Mouse (Mus musculus): Measurements from ENCODE around the gene Sytl3. TPM values are rescaled to one million over a fixed set of nuclear protein-coding genes. Genes with fewer than 3 reads are reported as not detected.

The Sytl3 gene
- polyA plus RNA-seq, 1 experiment from 2014 or later: 0.31 TPM

DNA sequence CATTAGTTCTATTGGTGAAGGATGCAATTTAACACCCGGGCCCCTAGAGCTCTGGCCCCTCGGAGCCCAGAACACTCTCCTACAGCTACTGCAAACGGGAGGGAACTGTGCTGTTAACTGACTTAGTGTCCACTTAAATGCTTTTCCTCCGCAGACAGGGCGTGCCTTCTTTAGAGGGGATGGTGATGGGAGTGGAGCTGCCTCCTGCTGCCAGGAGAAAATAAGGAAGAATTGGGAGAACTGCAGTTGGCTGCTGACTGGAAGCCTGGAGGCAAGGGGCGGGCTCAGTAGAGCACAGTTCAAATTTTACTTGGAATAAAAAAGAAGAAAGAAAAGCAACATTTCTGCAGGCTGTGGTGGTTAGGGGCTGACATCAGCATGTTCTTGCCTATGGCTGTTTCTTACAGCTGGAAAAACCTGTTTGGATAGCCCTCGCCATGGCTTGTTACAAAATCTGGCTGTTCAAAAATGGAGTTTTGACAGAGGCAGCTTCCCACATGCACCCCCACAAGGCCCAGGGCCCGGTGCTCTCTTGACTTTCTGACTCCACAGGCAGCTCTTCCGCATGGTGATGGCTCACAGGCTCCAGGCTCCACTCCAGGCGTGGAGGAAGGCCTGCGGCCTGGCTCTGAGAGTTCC is 92.4 kb downstream of the Sytl3 start:
- H3K4me1 ChIP-seq: peaks cover 35% of the 10 kb centered on the region
- no peak; the same call in 1 of the 2 replicates for ATAC-seq (ENCODE audit: insufficient number of reproducible peaks, insufficient read depth, low FRiP score, low TSS enrichment, low read depth)
- H3K27me3 ChIP-seq: no peaks in the 10 kb centered on the region
- no peak overlapping the region for H3K9ac ChIP-seq
- WGBS: 50% methylated on average over 11 of the region's 11 CpGs
- no peak overlapping the region for H3K4me3 ChIP-seq
- H3K36me3 ChIP-seq: no peaks in the 10 kb centered on the region
- no peak overlapping the region for H3K4me2 ChIP-seq
- H3K9me3 ChIP-seq: no peaks in the 10 kb centered on the region
- peak overlapping the region; percentile 88 for H3K27ac ChIP-seq

DNA sequence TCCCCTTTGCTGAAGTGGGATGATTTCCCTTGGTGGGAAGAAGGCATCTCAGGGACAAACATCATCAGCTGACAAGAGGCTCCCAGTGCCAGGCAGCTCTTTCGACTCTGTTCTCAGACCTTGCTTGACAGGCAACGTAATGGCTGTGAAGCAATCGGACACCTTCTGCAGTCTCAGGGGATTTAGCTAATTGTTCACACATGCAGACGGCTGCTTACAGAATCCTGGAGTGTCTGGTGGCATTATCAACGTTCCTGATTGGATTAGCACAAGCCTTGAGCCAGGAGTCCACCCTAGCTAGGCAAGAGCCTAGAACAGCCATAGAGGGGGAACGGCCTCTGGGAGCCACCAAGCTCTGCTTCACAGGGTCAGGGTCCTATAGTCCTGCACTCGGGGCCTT is 93.5 kb downstream of the Sytl3 start:
- no peaks in the 10 kb centered on the region for H3K27me3 ChIP-seq
- 13% methylated on average over 7 of the region's 7 CpGs for WGBS
- no peaks in the 10 kb centered on the region for H3K9me3 ChIP-seq
- H3K36me3 ChIP-seq: no peaks in the 10 kb centered on the region
- no peak overlapping the region for H3K9ac ChIP-seq
- ATAC-seq (ENCODE audit: insufficient number of reproducible peaks, insufficient read depth, low FRiP score, low TSS enrichment, low read depth): no peak
- H3K27ac ChIP-seq: peak overlapping the region; percentile 88
- H3K4me3 ChIP-seq: no peak overlapping the region
- H3K4me1 ChIP-seq: peaks cover 31% of the 10 kb centered on the region
- H3K4me2 ChIP-seq: no peak overlapping the region

DNA sequence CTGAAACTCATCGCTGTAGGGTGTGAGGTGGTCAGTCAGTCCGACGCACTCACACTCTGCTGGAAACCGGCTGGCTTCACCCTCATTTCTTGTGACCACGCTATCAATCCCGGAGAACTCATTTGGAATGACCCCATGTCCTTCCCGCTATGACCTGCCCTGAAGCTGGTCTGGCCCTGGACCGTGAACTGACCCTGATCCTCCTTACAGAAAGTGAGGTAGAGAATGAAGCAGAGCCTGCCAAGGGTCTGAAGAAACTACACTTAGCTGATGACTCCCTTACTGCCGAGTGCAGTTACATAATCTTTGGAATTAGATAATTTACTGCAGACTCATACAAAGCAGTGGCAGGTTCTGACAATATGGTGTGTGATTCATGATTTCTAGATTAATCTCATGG is 96.3 kb downstream of the Sytl3 start:
- Histone ChIP-seq H3K9me3 (no peaks in the 10 kb centered on the region), H3K4me1 (peaks cover 26% of the 10 kb centered on the region), H3K9ac (no peak overlapping the region), H3K27ac (no peak overlapping the region), H3K4me2 (no peak overlapping the region), H3K4me3 (no peak overlapping the region), H3K27me3 (no peaks in the 10 kb centered on the region), H3K36me3 (no peaks in the 10 kb centered on the region)
- no peak for ATAC-seq (ENCODE audit: insufficient number of reproducible peaks, insufficient read depth, low FRiP score, low TSS enrichment, low read depth)
- 78% methylated on average over 9 of the region's 9 CpGs for WGBS

DNA sequence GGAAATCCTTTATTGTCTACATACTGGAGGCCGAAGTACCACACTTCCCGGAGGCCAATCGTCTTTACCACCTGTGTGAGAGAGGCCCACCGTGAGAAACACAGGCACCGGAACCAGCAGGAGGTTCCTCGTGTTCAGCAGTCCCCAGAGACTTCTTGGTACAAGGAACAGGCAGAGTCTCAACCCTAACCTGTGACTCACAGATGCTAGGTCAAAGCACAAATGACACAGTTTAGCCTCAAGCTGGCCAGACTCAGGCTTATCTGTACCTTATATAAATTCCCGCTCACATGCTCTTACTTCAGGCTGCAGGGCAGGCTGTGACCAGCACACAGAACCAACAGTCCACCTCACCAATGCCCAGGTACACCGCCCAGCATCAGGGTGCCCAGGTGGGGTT is 97.0 kb downstream of the Sytl3 start:
- no peak overlapping the region for H3K4me2 ChIP-seq

DNA sequence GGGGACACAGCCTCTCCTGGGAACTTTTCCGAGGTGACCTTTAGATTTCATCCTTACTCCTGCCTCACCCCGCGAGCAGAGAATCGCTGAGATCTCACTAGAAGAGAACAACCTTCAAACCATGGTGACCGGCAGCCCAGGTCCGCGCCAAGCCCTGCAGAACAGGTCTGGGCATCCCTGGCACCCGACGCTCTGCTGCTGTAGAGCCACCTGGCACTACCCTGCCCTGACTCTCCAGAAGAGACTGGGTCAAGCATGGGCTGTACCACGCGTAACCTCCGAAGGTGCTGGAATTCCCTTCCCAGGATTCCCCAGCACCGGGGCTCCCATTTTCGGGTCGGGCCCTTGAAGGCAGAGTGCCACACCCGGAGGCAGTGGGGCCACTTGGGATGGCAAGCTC is 99.0 kb downstream of the Sytl3 start:
- Histone ChIP-seq H3K9me3 (no peaks in the 10 kb centered on the region), H3K9ac (no peak overlapping the region), H3K4me2 (no peak overlapping the region), H3K27ac (no peak overlapping the region), H3K27me3 (no peaks in the 10 kb centered on the region), H3K4me1 (0 out of 2 replicates have a peak, but pooled peaks cover 4% of the 10 kb centered on the region), H3K4me3 (no peak overlapping the region), H3K36me3 (no peaks in the 10 kb centered on the region)
- ATAC-seq (ENCODE audit: insufficient number of reproducible peaks, insufficient read depth, low FRiP score, low TSS enrichment, low read depth): no peak
- 92% methylated on average over 16 of the region's 16 CpGs for WGBS

More for the DNA sequence above, 97.0 kb downstream of the Sytl3 start:
- no peak for ATAC-seq (ENCODE audit: insufficient number of reproducible peaks, insufficient read depth, low FRiP score, low TSS enrichment, low read depth)
- H3K27ac ChIP-seq: no peak overlapping the region
- no peaks in the 10 kb centered on the region for H3K9me3 ChIP-seq
- 86% methylated on average over 8 of the region's 8 CpGs for WGBS
- H3K36me3 ChIP-seq: no peaks in the 10 kb centered on the region
- no peaks in the 10 kb centered on the region for H3K27me3 ChIP-seq
- peaks cover 23% of the 10 kb centered on the region for H3K4me1 ChIP-seq
- H3K9ac ChIP-seq: no peak overlapping the region
- no peak overlapping the region for H3K4me3 ChIP-seq

DNA sequence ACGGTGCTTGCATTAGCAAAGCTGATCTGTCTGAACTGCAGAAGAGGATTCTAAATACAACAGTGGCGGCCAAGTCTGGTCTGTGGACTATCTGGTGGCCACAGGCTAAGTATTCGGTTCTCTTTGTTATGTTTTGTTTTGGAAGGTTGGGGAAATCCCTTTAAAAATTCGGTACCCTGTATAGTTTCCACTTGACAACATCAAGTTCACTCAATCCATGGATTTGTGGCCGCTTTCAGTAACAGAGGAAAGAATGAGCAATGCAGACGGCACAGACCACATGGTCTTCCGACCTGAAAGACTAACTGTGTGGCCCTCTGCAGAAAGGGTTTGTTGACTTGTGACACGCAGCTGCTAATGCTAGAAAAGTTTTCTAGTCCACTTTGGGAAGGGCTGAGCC is 100.0 kb downstream of the Sytl3 start:
- 79% methylated on average over 8 of the region's 8 CpGs for WGBS
- Histone ChIP-seq H3K9ac (no peak overlapping the region), H3K27me3 (no peaks in the 10 kb centered on the region), H3K9me3 (no peaks in the 10 kb centered on the region), H3K4me2 (no peak overlapping the region), H3K4me1 (0 out of 2 replicates have a peak, but pooled peaks cover 4% of the 10 kb centered on the region), H3K4me3 (no peak overlapping the region), H3K27ac (no peak overlapping the region), H3K36me3 (no peaks in the 10 kb centered on the region)
- no peak for ATAC-seq (ENCODE audit: insufficient number of reproducible peaks, insufficient read depth, low FRiP score, low TSS enrichment, low read depth)

DNA sequence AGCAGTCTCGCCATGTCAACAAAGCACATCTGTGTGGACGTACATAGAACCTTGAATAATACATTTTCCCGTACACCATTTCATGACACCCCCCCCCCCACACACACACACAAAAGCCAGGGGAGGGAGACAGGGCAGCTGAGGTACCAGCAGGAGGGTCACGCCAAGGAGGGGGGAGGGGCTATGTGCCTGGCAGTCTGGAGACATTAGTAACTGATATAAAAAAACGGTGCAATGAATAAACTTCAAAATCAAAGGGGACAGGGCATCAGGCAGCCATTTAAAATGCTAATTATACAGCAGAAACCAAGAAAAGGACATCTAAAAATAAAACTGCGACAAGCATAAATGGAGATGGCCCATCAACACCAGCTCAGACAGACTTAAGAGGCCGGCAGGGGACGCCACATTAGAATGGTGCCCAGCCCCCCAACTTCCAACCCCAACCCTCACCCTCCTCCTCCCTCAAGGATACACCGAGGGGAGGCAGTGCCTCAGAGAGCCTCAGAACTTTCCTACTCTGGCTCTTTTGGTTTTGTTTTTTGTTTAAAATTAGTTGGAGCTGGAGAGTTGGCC is 100.9 kb downstream of the Sytl3 start:
- H3K27me3 ChIP-seq: no peaks in the 10 kb centered on the region
- 53% methylated on average over 9 of the region's 9 CpGs for WGBS
- H3K4me2 ChIP-seq: no peak overlapping the region
- H3K4me3 ChIP-seq: no peak overlapping the region
- H3K27ac ChIP-seq: no peak overlapping the region
- no peak overlapping the region for H3K9ac ChIP-seq
- H3K36me3 ChIP-seq: no peaks in the 10 kb centered on the region
- no peaks in the 10 kb centered on the region for H3K9me3 ChIP-seq
- 0 out of 2 replicates have a peak, but pooled peaks cover 4% of the 10 kb centered on the region for H3K4me1 ChIP-seq
- ATAC-seq (ENCODE audit: insufficient number of reproducible peaks, insufficient read depth, low FRiP score, low TSS enrichment, low read depth): no peak

DNA sequence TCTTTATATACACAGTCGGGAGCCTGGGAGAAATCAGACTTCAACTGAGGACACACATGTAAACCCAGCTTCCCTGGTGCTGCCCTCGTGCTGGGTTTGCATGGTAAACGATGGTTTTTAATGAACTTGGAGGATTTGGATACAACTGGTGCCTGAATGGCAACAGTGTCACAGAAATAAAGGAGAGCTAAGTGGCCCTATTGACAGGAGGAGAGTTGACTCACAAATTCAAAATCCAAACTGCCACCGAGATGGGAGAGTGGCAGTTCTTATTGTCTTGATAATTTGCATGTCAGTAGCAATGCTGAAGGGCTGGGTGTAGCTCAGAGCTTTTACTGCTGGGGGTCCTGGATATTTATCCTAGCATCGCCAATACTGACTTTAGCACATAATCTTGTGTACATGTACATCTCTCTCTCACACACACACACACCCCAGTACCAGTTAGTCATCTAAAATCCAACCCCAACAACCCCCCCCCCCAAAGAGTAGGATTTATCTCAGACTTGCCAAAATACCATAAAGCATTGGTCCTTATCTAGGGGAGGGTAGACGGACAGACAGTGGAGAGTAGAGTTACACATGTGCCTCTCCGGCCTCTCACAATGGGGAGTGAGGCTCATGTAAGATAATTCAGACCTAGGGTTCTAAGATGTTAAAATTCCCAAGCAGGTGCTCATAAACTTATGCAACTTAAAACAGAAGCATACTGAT is 104.8 kb downstream of the Sytl3 start:
- Histone ChIP-seq H3K27me3 (no peaks in the 10 kb centered on the region), H3K9me3 (no peaks in the 10 kb centered on the region)
- 63% methylated on average over 7 of the region's 7 CpGs for whole genome bisulfite sequencing

DNA sequence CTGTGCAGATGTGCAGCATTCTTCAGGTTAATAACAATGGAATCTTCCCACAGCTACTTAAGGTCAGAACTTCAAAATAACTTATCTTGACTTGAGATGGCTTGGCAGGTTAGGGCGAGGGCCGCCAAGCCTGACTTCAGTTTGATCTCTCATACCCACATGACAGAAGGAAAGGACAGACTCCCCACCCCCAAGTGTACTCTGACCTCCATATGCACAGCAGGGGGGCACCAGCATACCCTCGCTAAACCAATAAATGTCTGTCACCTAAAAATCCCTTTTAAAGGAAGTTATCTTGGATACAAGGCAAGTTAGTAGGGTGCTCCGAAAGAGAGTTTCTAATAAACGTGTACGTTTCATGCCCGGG is 105.3 kb downstream of the Sytl3 start:
- no peak overlapping the region for H3K4me3 ChIP-seq
- H3K27ac ChIP-seq: no peak overlapping the region
- H3K36me3 ChIP-seq: no peaks in the 10 kb centered on the region
- WGBS: 68% methylated on average over 7 of the region's 7 CpGs
- no peak overlapping the region for H3K9ac ChIP-seq
- no peaks in the 10 kb centered on the region for H3K27me3 ChIP-seq
- H3K9me3 ChIP-seq: no peaks in the 10 kb centered on the region
- no peak overlapping the region for H3K4me2 ChIP-seq
- no peak for ATAC-seq (ENCODE audit: insufficient number of reproducible peaks, insufficient read depth, low FRiP score, low TSS enrichment, low read depth)
- peaks cover 10% of the 10 kb centered on the region; the same call in 1 of the 2 replicates for H3K4me1 ChIP-seq

More for the DNA sequence above, 104.8 kb downstream of the Sytl3 start:
- H3K4me3 ChIP-seq: no peak overlapping the region
- ATAC-seq (ENCODE audit: insufficient number of reproducible peaks, insufficient read depth, low FRiP score, low TSS enrichment, low read depth): no peak
- H3K27ac ChIP-seq: no peak overlapping the region
- H3K4me2 ChIP-seq: no peak overlapping the region
- no peaks in the 10 kb centered on the region for H3K36me3 ChIP-seq
- H3K9ac ChIP-seq: no peak overlapping the region
- peaks cover 10% of the 10 kb centered on the region; the same call in 1 of the 2 replicates for H3K4me1 ChIP-seq

DNA sequence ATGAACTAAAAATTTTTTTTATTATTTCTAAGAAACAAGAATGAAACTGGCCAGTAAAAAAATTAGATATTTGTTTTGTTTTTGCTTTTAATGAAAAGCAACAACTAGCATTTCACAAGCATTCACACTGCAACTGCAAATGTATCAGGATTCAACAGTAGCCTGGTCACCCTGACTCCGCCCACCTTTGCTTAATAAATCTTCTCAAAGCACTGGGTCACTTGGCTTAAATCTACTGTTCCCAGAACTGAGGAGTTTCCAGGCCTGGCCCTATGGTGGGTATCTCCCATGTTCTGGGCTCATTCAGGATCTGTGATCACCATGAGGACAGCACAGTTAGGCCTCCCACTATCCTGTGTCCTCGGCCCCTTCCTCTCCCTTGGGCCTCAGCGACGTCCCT is 105.8 kb downstream of the Sytl3 start:
- H3K4me2 ChIP-seq: no peak overlapping the region
- no peaks in the 10 kb centered on the region for H3K9me3 ChIP-seq
- no peak overlapping the region for H3K9ac ChIP-seq
- ATAC-seq (ENCODE audit: insufficient number of reproducible peaks, insufficient read depth, low FRiP score, low TSS enrichment, low read depth): no peak
- H3K4me3 ChIP-seq: no peak overlapping the region
- H3K4me1 ChIP-seq: peaks cover 9% of the 10 kb centered on the region; the same call in 1 of the 2 replicates
- H3K27me3 ChIP-seq: no peaks in the 10 kb centered on the region
- WGBS: 81% methylated on average over 4 of the region's 4 CpGs
- H3K27ac ChIP-seq: no peak overlapping the region
- H3K36me3 ChIP-seq: no peaks in the 10 kb centered on the region

DNA sequence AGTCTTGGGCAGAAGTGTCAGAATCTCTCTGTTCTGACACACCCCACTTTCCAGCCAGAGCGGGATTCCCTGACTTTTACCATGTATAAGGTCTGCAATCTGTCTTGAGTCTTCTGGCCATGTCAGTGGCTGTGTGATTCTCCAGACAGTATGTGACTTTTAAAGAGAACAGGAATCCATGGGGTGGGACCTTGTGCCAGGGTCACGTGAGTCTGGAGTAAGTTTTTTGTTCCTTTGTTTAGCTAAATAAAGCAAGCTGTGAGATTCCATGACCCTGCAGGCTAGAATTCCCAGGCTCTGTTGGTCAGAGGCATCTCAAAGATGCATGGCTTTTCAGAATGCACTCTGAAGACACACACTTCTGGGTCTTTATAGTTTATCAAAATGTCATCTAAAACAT is 107.0 kb downstream of the Sytl3 start:
- Histone ChIP-seq H3K4me3 (no peak overlapping the region), H3K27me3 (no peaks in the 10 kb centered on the region), H3K4me1 (peaks cover 5% of the 10 kb centered on the region; the same call in 1 of the 2 replicates), H3K36me3 (no peaks in the 10 kb centered on the region), H3K9me3 (no peaks in the 10 kb centered on the region), H3K27ac (no peak overlapping the region), H3K9ac (no peak overlapping the region), H3K4me2 (no peak overlapping the region)
- WGBS: 41% methylated on average over 2 of the region's 2 CpGs
- no peak for ATAC-seq (ENCODE audit: insufficient number of reproducible peaks, insufficient read depth, low FRiP score, low TSS enrichment, low read depth)

DNA sequence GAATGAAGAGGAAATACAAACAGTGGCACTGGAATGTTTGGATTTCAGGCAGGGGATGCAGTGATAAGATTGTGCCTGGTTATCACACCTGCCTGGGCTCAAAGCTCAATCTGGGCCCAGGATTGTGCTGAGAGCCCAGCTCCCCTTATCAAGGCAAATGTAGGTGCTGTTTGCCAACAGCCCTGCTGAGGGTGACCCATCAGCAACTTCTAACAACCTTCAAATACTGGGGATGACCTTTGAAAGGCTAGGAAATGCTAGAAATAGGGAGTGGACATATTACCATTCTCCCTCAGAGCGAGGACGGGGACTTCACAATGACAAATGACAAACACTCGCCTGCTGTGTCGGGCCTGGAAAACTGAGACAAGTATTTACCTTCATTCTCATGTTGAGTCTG is 107.9 kb downstream of the Sytl3 start:
- Histone ChIP-seq H3K27me3 (no peaks in the 10 kb centered on the region), H3K4me2 (no peak overlapping the region), H3K27ac (no peak overlapping the region), H3K4me1 (peaks cover 6% of the 10 kb centered on the region), H3K9ac (no peak overlapping the region), H3K9me3 (no peaks in the 10 kb centered on the region), H3K4me3 (no peak overlapping the region), H3K36me3 (no peaks in the 10 kb centered on the region)
- no peak for ATAC-seq (ENCODE audit: insufficient number of reproducible peaks, insufficient read depth, low FRiP score, low TSS enrichment, low read depth)
- 90% methylated on average over 4 of the region's 4 CpGs for WGBS

All from embryonic facial prominence, embryonic 13.5 days (tissue).